Mouse (Mus musculus) MN1 (cell line): ENCODE measurements around the gene Dtx1.

ENCODE experiments used
- DNase-seq: peaks from one replicate; pipeline ENCODE4 v3.0.0-alpha.2; 2016; ENCODE audit warnings: low spot score

The Dtx1 gene

DNA sequence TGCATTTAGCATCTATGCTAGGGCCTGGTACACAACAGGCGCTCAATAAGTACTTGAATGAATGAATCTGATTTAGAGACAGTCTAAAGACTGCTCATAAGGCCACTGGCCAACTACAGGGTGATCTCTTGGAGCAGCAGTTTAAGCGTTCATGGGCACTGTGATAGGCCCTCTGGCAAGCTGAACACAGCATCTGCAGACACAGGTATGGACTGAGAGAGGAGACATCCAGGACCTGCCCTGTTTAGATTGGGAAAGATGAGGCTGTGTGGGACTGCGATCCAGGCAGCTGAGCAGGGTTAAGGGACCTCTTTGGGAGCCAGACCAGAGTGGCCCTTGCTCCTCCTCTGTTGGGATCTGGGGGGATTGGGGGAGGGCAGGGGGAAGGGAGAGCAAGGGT is at the start of gene Dtx1:
Dtx1 (minus strand) TSS at position 101 of the 400 bp plus-strand sequence.
- DNase-seq = no peak

DNA sequence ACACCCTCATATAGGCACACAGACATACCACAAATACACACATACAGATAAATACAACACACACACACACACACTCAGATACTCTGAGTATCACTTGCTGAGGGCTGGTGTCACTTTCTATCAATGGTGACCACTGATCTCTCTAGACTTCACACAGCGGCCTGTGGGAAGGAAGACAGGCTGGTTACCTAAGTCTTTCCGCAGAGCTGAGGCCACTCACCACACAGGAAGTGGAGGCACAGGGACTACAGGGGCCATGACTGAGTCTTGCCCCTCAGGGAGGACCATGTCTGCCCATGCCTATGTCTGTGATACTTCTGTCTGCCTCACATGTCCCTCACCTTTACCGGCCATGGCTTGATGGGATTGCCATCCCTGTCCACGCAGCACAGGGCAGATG is 42.5 kb upstream of the Dtx1 start:
- DNase-seq = no peak

DNA sequence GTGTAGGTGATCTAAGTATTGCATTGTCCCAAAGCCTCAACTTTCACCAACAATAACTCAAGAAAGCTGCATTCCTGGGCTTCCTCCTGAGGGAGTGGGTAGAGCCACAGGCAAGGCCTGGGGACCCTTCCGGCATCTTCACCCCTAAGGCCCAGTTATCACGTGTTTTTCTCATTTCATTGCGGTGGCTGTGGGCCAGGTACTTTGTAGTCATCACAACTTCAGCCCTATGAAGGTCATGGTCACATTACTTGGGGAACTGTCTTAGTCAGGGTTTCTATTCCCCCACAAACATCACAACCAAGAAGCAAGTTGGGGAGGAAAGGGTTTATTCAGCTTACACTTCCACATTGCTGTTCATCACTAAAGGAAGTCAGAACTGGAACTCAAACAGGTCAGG is 41.1 kb upstream of the Dtx1 start:
- DNase-seq = no peak

DNA sequence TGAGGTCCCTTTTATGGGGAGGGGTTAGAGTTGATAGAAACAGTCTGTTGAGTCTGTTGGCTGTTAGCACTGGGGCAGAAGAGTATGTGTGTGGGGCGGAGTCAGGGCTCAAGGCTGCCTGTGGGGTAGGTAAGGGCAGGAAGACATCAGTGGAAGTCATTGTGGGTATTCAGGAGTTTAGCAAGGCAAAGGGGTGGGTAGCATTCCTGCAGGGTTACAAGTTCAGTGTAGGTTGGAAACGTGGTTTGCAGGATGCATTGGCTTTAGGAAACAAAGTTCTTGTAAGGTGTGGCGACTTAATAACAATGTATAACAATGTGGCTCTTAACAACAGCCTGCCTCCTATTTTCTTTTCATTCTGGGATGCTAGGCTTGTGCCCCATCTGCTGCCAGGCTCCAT is 39.5 kb upstream of the Dtx1 start:
- DNase-seq = no peak

DNA sequence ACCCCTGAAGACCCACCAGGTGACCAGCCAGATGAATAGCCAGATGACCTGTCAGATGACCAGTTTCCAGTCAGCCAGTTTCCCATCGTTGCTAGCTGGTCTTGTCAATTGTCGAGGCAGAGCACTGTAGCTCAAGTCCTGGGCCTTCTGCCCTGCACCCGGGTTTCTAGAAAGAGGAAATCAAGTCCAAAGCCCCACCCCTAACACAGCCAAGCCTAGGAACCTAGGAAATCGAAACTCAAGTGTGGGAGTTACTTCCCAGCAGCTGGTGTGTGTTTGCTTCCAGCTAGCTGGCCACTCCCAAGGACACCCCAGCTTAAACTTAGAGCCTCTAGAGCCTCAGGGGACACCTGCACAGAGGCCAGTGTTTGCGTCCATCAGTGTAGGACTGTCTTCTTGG is 38.0 kb upstream of the Dtx1 start, which contains the start of gene Oas2:
Oas2 (minus strand) TSS at position 166 of the 400 bp plus-strand sequence.
- DNase-seq = no peak

DNA sequence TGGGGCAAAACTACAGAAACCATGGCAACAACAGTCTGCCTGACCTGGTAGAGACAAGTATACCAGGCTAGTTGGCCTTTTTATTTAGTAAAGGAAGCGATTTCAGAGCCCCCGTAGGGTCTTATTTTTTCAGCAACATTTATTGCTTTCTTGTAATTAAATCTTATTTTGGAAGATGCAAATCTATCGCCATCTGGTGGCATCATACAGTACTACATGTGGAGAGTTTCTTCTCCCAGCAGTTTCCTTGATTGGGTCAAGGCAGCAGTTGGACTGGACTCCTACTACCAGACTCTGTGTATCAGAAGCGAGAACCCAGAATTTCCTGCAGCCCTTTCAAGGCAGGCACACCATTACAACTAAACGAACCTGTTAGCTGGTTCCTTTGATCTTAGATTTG is 34.7 kb upstream of the Dtx1 start:
- peak; percentile 69 for DNase-seq

DNA sequence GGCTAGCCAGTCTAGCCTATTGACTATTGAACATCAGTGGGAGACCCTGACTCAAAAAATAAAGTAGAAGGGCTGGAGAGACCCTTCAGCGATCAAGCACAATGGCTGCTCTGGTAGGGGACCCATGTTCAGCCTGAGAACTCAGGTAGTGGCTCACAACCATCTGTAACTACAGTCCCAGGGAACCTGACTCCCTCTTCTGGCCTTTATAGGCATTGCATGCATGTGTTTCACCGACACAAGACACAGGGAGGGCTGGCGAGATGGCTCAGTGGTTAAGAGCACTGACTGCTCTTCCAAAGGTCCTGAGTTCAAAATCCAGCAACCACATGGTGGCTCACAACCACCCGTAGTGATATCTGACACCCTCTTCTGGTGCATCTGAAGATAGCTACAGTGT is 30.4 kb upstream of the Dtx1 start:
- DNase-seq = peak; percentile 52

DNA sequence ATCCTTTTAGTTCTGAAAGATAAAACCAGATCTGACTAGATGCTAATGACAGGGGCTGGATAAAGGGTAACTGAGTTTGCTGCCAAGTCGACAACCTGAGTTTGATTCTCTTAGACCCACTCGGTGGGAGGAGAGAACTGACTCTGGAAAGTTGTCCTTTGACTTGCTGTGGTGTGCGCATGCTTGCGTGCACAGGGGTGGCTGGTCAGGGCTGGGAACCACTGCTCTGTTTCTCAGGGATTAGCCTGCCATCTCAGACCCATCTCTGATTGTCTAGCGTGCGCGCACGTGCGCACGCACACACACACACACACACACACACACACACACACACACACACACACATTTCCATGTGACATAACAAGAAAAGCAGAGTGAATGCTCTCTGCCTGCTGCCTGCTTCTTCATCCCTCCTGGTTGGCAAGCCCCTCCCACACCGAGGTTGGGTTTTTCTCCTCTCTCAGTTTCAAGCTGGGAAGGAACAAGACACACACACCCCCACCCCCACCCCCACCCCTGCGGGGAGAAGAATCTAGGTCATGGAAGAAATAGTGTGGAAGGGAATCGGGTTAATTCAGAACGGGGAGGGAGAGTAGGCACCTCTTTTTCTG is 22.8 kb upstream of the Dtx1 start:
- DNase-seq = no peak

DNA sequence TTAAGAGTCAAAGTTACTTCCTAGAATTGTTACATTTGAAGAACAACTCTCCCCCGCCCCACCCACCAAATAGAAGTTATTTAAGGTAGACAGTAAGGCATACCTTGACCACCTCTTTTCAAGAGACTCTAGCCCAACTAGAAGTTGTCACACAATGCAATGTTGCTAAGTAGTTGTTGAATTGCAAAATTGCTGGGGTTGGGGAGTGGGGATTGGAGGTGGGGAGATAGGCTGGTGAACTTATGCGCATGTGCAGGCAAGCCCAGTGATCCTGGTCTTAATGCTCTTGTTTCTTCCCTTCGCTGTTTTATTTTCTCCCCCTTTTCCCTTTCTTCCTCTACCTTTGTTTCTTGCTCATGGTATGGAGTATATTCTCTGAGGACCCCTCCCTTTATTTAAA is 22.0 kb upstream of the Dtx1 start:
- DNase-seq = no peak

DNA sequence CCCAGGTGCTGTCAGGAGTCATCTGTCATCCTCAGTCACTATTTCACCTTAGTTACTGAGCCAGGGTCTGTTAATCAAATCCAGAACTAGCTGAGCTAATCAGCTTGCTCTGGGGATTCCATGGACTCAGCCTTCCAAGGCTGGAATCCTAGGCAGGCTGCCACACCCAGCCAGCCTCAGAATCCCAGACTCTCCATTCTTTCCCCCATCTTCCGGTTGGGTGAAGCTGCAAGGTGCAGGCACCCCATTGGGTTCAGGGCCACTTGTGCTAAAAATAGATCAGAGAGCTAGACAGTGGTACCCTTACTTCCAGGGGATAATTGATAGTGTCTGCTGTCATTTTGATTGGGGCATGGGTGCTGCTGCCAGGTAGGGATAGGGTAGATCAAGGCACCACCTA is 21.0 kb upstream of the Dtx1 start:
- no peak for DNase-seq

DNA sequence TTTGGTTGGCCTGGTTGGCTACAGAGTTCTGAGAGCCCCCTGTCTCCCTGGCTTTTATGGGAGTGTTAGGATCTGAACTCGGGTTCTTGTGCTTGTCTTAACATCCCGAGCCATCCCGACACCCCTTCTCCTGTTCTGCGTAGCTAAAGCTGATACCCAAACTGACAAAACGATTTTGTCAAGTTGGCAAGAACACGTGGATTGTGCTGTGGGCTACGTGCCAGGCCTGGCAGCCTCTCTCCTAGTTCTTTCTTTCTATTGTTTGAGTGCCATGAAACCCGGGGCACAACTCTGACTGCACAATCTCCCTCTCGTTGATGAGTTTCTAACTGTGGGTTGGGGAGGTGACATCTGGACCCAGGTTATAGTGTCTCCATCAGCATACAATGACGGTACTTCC is 17.6 kb upstream of the Dtx1 start:
- no peak for DNase-seq

DNA sequence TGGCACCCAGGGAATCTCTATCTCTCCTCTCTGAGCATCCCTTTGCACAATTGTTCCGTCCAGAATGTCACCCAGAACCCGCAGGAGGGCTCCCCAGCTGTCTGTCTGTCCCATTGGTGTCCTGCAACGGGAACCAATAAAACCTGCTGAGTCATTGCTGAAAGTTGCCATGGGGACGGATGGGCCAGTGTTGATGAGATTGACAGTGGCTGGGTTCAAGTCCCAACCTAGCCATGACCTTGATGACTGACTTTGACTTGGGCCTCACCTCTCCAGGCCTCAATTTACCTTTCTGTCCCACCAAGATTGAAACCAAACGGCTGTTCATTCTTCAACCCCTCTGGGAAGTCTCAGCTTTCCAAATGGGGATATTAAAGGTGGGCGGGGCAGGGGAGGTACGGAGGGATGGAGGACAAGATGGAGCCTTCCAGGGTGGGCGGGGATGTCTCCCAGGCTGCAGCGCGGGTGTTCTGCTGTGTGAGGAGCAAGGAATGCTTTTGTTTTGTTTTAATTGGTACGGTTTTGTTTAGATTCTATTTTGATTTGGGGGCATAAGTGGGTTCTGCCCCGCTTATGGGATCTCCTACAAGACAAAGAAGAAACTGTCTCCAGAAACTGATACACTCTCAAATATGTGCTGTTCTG is 14.2 kb upstream of the Dtx1 start:
- DNase-seq = no peak

DNA sequence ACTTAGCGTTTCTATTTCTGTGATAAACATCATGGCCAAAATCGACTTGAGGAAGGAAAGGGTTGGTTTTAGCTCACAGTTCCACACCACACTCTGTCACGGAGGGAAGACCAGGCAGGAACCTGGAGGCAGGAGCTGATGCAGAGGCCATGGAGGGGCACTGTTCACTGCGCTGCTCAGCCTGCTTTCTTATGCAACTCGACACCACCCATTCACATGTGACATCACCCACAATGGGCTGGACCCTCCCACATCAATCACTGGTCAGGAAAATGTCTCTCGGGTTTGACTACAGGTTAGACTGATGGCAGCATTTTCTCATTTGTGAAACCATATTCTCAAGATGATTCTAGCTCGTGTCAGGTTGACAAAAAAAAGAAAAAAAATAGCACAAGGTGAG is 9.3 kb upstream of the Dtx1 start:
- no peak for DNase-seq

DNA sequence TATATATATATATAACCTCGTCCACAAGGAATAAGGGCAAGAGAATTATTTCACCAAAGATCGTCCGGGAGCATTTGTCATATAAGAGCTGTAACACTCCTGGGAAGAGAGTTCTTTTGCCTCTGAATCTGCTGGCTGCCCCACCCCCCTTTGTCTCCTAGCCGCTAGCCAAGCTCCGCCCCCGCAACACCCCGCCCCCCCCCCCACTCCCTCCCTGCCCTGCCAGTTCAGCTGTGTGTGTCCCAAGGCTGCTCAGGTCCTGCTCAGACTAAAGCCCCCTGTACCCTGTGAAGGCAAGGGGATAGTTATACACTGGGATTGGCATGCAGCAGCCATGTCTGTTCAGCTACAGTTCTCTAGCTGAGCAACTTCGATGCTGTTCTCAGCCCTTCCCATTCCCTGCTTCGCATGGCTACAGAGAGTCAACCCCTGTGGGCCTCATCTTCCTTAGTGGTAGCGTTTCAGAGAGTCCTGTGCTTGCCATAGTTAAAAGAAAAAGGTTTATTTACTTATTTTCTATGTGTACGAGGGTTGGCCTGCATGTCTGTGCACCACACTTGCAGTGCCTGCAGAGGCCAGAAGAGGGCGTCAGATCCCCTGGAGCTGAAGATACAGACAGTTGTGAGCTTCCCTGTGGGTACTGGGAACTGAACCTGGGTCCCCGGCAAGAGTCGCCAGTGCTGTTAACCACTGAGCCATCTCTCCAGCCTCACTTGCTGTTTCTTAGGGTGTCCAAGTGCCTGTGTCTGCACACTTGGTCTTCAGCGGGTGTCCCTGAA is 7.1 kb upstream of the Dtx1 start:
- no peak for DNase-seq

DNA sequence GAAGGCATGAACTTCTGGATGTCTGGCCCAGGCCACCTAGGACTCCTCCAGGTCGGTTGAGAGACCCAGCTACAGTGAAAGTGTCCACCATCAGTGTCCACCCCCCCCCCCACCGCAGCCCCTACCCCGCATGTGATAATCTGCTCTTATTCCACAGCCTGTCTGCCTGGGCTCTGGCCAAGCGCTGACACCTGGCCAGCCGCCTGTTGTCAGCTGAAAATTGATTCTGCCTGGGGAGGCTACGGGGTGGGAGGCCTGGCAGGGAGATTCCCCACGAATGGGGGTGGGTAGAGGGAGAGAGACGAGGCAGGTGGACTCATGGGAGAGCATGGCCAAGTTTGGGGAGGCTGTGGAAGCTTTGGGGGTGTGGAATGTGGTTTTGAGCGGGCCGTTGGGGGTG is 5.4 kb upstream of the Dtx1 start:
- DNase-seq = no peak

DNA sequence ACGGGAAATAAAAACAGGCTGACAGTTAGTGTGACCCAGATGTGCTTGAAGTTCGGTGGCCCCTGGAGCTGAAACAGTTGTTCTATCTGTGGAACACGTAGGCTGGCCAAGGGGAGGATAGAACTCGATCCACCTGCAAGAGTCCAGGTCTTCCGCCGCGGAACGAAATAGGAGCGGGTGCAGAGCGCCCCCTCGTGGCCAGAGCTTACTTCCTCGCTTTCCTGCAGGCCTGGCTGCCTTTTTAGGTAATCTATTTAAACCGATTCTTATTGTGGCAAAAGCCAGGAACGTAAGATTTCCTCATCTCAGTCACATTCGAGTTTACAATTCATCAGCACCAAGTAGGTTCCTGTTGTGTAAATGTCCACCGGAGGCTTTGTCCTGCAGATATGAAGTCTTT is 2.6 kb upstream of the Dtx1 start:
- peak; percentile 88 for DNase-seq

DNA sequence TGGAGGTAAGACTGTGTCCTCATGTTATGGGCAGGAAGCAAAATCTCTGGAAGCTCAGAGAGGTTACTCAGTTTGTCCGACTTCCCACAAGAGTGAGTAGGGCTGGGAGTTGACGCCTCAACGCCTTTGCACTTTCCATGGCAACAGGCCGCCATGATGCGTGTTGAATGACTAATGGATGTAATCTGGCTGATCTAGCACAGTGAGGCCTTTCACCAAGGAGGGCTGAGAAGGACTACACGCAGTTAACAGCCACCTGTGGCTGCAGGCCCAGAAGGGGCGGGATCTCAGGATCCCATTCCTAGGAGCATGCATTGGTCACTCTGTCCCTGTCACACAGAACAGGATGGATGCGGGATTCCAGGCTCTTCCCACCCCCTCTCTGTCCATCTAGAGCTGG is 994 bp upstream of the Dtx1 start:
- DNase-seq = no peak

DNA sequence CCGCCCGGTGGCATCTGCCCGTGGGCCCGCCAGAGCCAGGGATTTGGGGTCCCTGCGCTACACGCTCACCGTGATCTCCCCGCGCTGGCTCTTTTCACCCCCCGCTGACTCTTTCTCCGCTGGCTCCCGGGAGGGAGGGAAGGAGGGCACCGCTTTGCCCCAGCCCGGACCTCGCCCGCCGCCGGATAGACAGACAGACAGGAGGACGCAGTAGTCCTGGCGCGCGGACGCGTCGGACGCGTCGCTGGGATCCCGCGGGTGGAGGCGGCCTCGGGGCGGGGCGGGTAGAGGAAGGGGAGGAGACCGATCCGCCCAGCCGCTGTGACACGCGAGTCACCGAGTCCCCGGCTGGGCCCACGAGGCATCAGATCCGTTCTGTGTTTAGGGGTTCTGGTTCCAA is 311 bp downstream of the Dtx1 start:
- peak; percentile 72 for DNase-seq

DNA sequence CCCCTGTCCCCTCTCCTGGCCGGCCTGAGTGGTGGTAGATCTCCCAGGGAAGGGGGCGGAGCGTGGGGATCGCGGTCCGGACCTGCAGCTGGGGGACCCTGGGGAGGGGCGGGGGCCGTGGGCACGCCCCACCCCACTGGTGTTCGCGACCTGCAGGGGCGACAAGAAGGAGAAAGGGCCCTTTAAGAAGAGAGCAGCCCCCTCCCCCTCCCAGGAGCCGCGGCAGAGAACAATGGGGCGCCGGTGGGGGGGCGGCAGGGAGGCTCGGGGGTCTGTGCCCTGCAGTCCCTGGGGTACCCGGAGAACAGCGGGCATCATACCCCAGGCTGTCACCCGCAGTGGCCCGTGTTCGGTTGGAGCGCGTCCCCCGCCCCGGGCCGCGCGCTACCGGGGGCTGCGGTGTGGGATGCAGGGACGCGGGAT is 890 bp downstream of the Dtx1 start:
- DNase-seq = no peak

DNA sequence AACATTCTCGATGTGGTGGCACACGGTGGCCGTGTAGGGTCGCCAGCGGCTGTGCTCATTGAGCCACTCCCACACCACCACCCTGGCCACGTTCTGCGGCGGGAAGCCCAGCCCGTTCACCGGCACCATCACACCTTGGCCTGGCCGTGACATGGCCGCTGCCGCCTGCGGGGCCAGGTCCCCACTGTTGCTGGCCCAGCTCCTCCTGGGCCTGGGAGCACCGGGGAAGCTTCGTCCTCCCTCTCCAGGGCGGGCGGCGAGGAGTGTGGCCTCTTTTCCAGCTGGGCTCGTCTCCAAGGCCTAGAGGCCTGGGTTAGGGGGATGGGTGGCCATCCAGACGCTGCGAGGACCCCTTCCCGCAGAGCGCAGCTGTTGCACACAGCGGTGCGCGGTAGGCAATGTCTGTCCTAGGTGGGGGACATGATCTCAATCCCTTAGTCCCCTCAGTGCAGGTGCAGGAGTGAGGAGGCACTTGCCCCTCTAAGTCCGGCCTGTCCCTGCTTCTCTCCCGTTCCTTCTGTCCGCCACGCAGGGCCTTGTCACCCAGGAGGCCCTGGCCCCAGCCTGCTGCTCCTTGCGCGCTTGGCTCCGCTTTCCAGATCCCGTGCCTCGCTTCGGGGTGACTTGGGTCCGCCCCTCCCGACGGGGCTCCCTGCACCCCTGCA is 1.4 kb downstream of the Dtx1 start:
- DNase-seq = no peak

DNA sequence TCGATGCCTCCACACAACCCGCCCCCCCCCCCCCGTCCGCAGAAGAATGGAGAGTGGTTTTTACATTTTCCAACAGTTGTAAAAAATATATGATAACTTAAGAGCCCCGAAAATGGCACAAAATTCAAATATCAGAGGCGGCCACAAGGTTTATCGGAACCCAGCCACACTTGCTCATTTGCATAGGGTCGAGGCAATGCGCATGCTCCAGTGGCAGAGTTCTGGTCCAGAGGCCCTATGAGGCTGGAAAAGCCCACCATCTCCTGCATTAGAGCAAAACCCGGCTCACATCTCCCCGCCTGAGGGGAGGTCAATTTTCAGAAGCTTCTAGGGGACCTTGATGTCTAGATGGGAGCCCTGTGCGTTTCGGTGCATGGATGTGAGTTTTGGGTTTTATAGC is 4.8 kb downstream of the Dtx1 start:
- DNase-seq = no peak

DNA sequence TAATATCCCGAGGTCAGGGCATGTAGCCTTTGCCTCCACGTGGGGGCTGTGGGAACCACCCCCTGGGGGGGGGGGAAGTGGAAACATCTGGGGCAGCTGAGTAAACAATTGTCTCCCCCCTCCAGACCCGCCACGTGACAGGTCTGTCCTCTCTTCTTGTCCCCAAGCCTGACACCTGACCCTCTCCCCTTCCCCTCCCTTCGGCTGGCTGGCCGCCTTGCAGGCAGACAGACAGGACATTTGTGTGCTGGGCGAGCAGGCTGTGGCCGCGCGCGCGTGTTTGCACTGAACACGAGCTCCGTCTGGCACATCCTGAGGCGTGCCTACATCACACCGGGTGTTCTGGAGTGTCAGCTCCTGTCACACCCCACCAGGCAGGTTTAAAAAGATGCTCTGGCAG is 5.2 kb downstream of the Dtx1 start:
- no peak for DNase-seq

DNA sequence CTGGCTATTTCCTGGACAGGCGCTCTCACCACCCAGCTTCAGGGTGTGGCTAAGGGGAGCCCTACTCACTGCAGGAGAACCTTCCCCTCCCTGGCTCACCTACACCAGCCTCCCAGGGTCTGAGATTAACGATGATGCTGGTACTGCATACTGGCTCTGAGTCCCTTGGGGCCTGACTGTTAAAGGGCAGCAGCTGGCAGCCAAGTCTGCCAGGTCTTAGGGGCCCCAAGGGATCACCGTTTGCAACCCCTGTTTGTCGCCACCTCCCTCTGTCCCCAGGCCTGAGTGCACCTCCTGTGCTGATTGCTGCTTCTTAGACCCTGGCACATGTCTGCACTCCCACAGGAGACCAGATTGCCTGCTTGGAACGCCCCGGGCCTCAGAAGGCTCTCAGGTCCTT is 7.3 kb downstream of the Dtx1 start:
- peak; percentile 56 for DNase-seq
